Mouse (Mus musculus) gonadal fat pad, adult 2 months (tissue): ENCODE data around the gene Ctnna2. TPM values are rescaled to one million over a fixed set of nuclear protein-coding genes. Genes with fewer than 3 reads are reported as not detected.

ENCODE experiments used
- DNase-seq: peaks from one replicate; pipeline ENCODE4 v3.0.0-alpha.2; 2012; ENCODE audit warnings: low read depth
- polyA plus RNA-seq: library from polyadenylated mRNA; depleted of rRNA; stranded (reverse); fragments of >200 nt; gene quantifications from 2 replicates; pipeline ENCODE4 v1.2.3, GENCODE M21; 2012

Ctnna2 gene
- polyA plus RNA-seq, 1 experiment, result 0.53 TPM

- DNase-seq, result no peak
Observed at GRCm38 (mm10) chr6:77425746-77426145, 553.8 kb downstream of the Ctnna2 start.

- peak; percentile 27 for DNase-seq
Observed at GRCm38 (mm10) chr6:77424826-77425225, 554.7 kb downstream of the Ctnna2 start.

- no peak for DNase-seq
Observed at GRCm38 (mm10) chr6:77421564-77422139, 557.8 kb downstream of the Ctnna2 start.

GRCm38 (mm10) chr6:77416999-77417398, 562.5 kb downstream of the Ctnna2 start:
- DNase-seq, result no peak

DNA sequence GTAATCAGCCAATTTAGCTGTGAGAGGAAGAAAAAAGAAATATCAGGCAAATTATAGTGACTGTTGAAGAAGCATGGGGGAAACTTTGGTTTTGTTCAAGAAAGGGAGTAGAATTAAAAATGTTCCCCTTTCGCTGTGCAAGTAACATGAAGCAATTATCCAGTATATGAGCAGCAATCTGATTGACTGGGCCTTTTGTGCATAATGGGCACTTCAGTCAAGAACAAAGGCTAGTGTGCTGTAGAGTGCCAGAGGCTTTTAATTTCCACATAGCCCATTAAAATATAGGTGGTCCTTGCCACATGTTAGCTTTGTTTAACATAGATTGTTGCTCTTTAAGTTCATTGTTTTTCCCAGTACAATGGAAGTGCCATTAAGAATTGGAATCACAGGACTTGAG, 566.0 kb downstream of the Ctnna2 start:
- DNase-seq, result no peak

DNA sequence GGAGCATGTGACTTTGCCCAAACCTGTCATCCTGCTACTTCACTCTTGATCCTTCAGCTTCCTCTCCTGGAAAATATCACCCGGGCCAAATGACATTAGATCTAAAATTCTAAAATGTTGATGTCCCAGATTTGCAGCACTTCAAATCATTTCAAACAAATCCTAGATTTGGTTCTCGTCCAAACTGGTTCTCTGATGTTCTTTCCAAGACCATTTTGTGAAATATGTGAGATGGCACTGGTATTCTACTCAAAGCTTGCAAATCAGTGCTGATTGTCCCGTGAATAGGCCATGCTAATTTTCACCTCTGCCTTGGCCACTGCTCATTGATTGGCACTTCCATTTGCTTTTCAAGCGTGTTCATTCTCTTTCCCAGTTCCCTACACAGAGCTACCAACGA, 571.0 kb downstream of the Ctnna2 start:
- no peak for DNase-seq

GRCm38 (mm10) chr6:77400751-77401150, 578.7 kb downstream of the Ctnna2 start:
- DNase-seq, result no peak

DNA sequence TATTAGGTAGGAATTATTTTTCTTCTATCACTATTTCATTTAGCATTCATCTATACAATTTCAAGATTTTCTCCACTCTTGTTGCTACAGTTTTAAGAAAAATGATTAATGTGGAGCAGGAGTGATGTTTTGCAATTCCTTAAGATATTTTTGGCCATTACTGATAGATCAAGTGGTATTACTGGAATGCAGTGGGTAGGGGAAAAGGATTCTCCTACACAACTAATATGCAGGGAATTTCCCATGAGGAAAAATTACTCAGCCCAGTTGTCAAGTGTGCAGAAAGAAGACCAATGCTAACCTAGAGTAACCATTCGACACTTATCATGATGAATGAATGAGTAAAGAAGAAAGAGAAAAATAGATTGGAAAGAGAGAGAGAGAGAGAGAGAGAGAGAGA, 587.8 kb downstream of the Ctnna2 start:
- DNase-seq, result no peak

GRCm38 (mm10) chr6:77381309-77381708, 598.2 kb downstream of the Ctnna2 start:
- no peak for DNase-seq

DNA sequence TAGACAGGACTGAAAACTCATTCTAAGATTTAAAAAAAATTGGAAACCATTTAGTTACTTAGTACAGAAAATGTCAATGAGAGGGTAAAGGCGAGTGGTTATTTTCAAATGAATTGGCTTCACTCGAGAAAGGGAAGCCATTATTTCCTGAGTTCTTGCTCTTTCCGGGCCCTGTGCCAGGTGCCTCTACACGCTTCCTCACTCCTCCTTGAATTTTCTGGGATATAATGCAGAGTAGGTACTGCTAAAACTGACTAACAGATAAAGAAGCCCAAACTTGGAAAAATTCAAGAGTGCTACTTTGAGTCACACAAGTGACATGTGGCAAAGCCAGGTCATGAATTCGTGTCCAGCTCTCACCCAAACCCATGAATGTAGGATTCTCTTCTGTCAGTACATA, 606.4 kb downstream of the Ctnna2 start:
- no peak for DNase-seq

GRCm38 (mm10) chr6:77371147-77371546, 608.4 kb downstream of the Ctnna2 start:
- DNase-seq, result no peak

DNA sequence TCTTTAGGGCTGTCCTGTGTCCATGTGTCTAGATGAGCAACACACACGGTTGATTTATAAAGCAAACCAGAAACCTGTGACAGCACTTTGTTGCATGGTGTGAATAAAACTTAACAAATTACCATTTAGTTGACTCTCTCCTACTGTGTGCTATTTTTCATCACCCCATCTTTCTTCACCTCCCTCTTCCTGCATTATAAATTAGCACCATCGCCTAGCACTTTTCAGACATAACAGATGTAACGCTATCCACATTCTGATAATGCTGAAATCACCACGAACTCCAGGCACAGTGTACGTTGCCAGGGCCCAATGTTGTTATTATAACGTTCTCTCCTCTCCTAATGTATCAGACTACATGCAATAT, 621.0 kb downstream of the Ctnna2 start:
- DNase-seq, result no peak

GRCm38 (mm10) chr6:77357748-77358470, 621.6 kb downstream of the Ctnna2 start:
- no peak for DNase-seq

DNA sequence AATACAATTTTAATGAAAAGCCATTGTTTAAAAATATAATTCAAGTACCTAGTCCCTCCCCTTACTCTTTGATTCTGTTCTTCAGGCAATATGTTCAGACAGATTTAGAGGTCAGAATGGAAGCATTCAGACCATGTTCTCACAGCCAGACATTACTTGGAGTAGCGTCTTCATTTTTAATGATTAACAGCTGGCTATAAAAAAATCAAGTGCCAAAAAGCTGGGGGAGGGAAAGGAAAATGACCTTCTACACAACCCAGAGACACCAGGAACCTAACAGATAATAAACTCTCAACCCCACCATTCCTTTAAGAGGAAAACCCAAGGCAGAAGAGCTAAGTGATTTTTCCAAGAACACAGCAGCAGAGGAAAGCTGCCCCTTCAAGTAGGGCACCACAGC, 624.7 kb downstream of the Ctnna2 start:
- no peak for DNase-seq

- DNase-seq, result no peak
Observed at GRCm38 (mm10) chr6:77343781-77344180, 635.7 kb downstream of the Ctnna2 start.

DNA sequence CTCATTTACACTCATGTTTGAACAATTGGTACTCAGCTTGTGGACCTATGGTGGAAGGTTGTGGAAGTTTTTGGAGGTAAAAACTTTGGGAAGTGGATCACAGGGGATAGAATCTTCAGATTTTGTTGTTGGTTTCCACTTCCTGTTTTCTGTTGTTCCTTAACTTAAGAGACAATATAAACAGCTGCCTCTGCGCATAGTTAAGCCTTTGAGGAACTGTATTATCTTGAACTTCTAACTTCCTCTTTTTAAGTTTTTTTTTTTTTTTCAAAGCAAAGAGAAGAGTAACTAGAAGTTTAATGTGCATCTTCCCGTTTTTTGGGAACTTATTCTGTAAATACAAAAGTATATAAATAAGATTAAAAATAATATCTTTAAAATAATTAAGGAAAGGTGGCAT, 644.0 kb downstream of the Ctnna2 start:
- DNase-seq, result no peak

DNA sequence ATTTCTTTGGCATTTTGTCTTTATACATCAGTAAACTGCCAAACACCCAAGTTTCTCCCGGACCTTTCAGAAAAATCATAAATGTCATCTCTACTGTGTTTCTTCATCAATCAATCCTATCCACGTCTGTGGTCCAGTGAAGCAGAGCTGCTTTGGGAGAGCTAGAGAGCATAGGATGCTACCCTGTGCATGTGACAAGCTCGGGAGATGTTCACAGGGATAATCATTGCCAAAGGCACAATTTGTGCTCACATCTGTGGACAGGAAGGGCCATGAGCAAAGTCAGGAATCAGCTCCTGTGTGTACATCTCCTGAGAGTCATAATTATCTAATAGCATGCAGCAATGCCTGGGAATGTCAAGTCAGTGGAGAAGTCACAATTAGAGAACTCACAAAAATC, 654.8 kb downstream of the Ctnna2 start:
- DNase-seq, result no peak

DNA sequence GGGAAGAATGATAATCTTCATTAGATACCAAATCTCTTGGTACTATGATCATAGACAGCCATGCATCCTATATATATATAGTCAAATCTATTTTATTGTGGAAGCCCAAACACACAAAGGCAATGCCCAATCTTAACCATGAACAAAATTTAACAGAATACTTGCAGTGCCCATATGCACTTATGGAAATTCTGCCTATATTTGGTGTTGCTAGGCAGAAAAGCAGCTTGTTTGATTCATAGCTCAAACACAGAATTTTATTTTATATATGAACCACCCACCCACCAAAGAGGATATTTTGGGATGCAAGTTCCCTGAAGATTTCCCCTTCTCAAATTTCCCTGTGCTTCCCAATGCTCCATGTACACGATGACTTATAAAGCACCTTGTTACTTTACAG, 655.2 kb downstream of the Ctnna2 start:
- no peak for DNase-seq

DNA sequence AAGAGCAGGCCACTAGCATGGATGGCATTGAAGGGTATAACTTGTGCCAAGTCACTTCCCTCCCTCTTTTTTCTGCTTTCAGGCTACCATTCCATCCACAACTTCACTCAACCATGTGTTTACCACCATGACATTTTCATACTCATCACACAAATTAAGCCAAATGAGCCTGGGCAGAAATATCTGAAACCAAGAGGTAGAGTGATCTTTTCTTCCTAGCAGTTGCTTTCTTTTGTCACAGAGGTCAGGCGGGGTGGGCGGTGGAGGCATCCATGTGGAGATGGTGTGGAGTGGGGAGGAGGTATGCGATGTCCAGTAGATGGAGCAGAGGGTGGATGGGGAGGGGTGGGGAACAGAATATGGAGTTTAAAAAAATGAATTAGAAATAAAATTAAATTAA, 672.7 kb downstream of the Ctnna2 start:
- no peak for DNase-seq

- DNase-seq, result no peak
Observed at GRCm38 (mm10) chr6:77301305-77301704, 678.2 kb downstream of the Ctnna2 start.

- DNase-seq, result no peak
Observed at GRCm38 (mm10) chr6:77291415-77291814, 688.1 kb downstream of the Ctnna2 start.

DNA sequence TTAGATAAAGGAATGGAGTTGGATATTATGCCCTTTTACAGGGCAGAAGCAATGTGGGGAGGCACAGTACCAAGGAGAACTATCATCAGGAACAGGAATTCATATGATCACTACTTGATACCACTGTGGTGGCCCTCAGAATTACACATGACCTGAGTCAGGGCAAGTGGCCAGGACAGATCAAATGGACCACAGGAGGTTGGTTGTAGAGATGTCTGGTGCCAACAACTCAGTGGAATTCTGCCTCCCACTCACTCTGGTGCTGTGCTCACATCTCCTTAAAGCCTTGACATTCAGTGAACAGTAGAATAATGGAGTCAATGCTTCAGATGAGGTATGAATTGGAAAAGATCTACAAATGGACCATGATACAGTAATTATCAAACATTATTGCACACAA, 691.1 kb downstream of the Ctnna2 start:
- no peak for DNase-seq

DNA sequence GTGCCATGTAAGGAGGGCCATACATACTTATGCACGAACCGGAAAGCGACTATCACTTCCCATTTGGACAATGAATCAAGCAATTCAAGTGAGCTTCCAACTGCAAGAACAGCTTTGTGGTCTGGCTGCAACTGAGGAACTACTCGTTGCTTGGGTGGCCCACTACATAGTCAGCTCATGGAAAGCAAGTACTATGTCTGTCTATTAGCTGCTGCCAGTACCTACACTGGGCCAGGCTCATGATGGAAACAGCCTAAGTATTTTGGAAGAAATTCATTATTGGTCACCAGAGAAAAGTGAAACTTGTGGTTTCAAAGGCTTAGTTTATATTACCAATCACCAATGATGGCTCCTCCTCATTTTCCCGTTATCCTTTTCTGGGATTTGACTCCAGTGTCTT, 693.2 kb downstream of the Ctnna2 start:
- no peak for DNase-seq

- DNase-seq, result no peak
Observed at GRCm38 (mm10) chr6:77278794-77279193, 700.7 kb downstream of the Ctnna2 start.
